10 mouse cellular contexts compared by ENCODE assay signal in the genomic region with DNA sequence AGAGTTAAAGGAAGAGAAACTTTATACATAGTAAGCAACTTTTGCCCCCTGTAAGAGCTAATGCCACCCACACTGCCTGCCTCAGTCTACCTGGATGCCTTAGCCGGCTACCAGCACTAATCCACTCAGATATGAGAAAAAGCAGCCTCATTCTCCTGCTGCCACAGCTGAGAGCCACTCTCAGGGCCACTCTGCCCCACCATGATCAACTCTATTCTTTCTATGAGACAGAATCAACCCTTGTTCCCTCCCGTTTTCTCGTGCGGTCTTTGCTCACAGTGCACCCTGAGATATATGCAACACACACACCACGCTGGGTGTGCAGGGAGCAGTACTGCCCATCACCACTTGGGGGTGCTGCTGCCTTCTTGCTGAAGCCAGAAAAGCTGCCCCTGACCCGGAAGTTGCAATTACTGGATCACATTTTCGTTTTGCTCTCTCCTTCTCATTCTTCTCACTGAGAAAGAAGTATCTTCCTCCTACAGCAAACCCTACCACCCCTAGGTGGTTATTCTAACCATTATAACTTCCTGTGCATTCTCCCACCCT. TPM values are rescaled to one million over a fixed set of nuclear protein-coding genes. Genes with fewer than 3 reads are reported as not detected.
A peak's percentile ranks its signal among the peaks of the same experiment; 100 is the strongest.
DNase-seq lines count a peak whose midpoint lies in the region; ATAC-seq and TF ChIP-seq lines count a peak whose summit lies in the region.
"Had no signal": no experiment of that assay in that cellular context is flagged by ENCODE, and none has a peak within 500 bp of the region (broad histone marks: within the 10 kb centered on the region; RNA-seq: fewer than 3 reads in every experiment).

No protein-coding gene starts in this region.

- H3K9me3 ChIP-seq in hindbrain, postnatal 0 days (ENCODE audit: low read length): no peaks in the 10 kb centered on the region
- no peaks in the 10 kb centered on the region for H3K9me3 ChIP-seq in hindbrain, embryonic 16.5 days (ENCODE audit: control insufficient read depth, low read length)
- no peaks in the 10 kb centered on the region for H3K9me3 ChIP-seq in limb, embryonic 11.5 days (ENCODE audit: control insufficient read depth, low read length)
- H3K9me3 ChIP-seq: embryonic facial prominence, embryonic 12.5 days; limb, embryonic 15.5 days had no signal

- TF ChIP-seq CTCF in hindbrain, postnatal 0 days (IDR thresholded peaks at IDR 0.05; ENCODE audit: low read depth): peak; percentile 76

- H3K27ac ChIP-seq in hindbrain, postnatal 0 days: no peak overlapping the region
- no peak overlapping the region for H3K27ac ChIP-seq in hindbrain, embryonic 16.5 days (ENCODE audit: low read depth, low read length)
- H3K27ac ChIP-seq in limb, embryonic 11.5 days (replicated peaks; ENCODE audit: low read depth, low read length): no peak overlapping the region
- H3K27ac ChIP-seq: embryonic facial prominence, embryonic 12.5 days; limb, embryonic 15.5 days had no signal

- H3K4me3 ChIP-seq in hindbrain, postnatal 0 days (ENCODE audit: low read length): no peak overlapping the region
- H3K4me3 ChIP-seq in hindbrain, embryonic 16.5 days (ENCODE audit: low read length): no peak overlapping the region
- H3K4me3 ChIP-seq in limb, embryonic 11.5 days (ENCODE audit: low read depth, low read length): no peak overlapping the region
- H3K4me3 ChIP-seq: embryonic facial prominence, embryonic 12.5 days; limb, embryonic 15.5 days had no signal

- H3K9ac ChIP-seq in hindbrain, postnatal 0 days (replicated peaks; ENCODE audit: low read length): no peak overlapping the region
- H3K9ac ChIP-seq in hindbrain, embryonic 16.5 days (ENCODE audit: low read depth, low read length): no peak overlapping the region
- H3K9ac ChIP-seq in limb, embryonic 11.5 days (ENCODE audit: low read length): no peak overlapping the region
- H3K9ac ChIP-seq: embryonic facial prominence, embryonic 12.5 days; limb, embryonic 15.5 days had no signal

- H3K4me1 ChIP-seq in hindbrain, postnatal 0 days (ENCODE audit: insufficient read depth, low read length): 0 out of 2 replicates have a peak, but pooled peaks cover 5% of the 10 kb centered on the region
- H3K4me1 ChIP-seq in hindbrain, embryonic 16.5 days (ENCODE audit: control insufficient read depth, insufficient read depth, low read depth, low read length): no peaks in the 10 kb centered on the region
- no peaks in the 10 kb centered on the region for H3K4me1 ChIP-seq in limb, embryonic 11.5 days (ENCODE audit: control insufficient read depth, insufficient read depth, low read length)

- intact Hi-C loops in heart, postnatal 10 days (cut with DNase I): no loop called here

- peak; percentile 54 for DNase-seq in hindbrain, postnatal 0 days (ENCODE audit: low spot score)
- peak; percentile 78 for DNase-seq in T-cell, adult 2 months (ENCODE audit: low spot score)
- DNase-seq in cerebellum, postnatal 4 days (ENCODE audit: low spot score in 2 of 2): peak; percentile 39 to 72
- DNase-seq in heart, postnatal 10 days: peak; percentile 41 to 69
- peak; percentile 76 for DNase-seq in limb, embryonic 11.5 days (ENCODE audit: low spot score)
- peak; percentile 68 to 77 for DNase-seq in natural killer cell, adult 2 months (ENCODE audit: low spot score in 2 of 2)
- DNase-seq in thymus, postnatal 10 days (ENCODE audit: low spot score in 2 of 2): peak; percentile 77 to 91

- no peaks in the 10 kb centered on the region for H3K36me3 ChIP-seq in hindbrain, postnatal 0 days (ENCODE audit: insufficient read depth, low read length)
- no peaks in the 10 kb centered on the region for H3K36me3 ChIP-seq in hindbrain, embryonic 16.5 days (ENCODE audit: control insufficient read depth, insufficient read depth, low read length)
- H3K36me3 ChIP-seq in limb, embryonic 11.5 days (ENCODE audit: control insufficient read depth, insufficient read depth, low read length): no peaks in the 10 kb centered on the region
- H3K36me3 ChIP-seq: embryonic facial prominence, embryonic 12.5 days; limb, embryonic 15.5 days had no signal

- WGBS in hindbrain, postnatal 0 days: 41% methylated on average over 7 of the region's 7 CpGs
- whole genome bisulfite sequencing in hindbrain, embryonic 16.5 days: 44% methylated on average over 7 of the region's 7 CpGs
- WGBS in limb, embryonic 11.5 days: 42% methylated on average over 7 of the region's 7 CpGs

- no peak overlapping the region for H3K4me2 ChIP-seq in hindbrain, postnatal 0 days (ENCODE audit: low read depth, low read length)
- H3K4me2 ChIP-seq in hindbrain, embryonic 16.5 days (ENCODE audit: low read length): no peak overlapping the region
- no peak overlapping the region for H3K4me2 ChIP-seq in limb, embryonic 11.5 days (ENCODE audit: low read depth, severe bottlenecking)
- H3K4me2 ChIP-seq: embryonic facial prominence, embryonic 12.5 days; limb, embryonic 15.5 days had no signal

- no peaks in the 10 kb centered on the region for H3K27me3 ChIP-seq in hindbrain, postnatal 0 days (ENCODE audit: insufficient read depth, low read length)
- no peaks in the 10 kb centered on the region for H3K27me3 ChIP-seq in hindbrain, embryonic 16.5 days (replicated peaks; ENCODE audit: control insufficient read depth, insufficient read depth, low read length)
- no peaks in the 10 kb centered on the region for H3K27me3 ChIP-seq in limb, embryonic 11.5 days (ENCODE audit: control insufficient read depth, insufficient read depth, low read length)
- H3K27me3 ChIP-seq: embryonic facial prominence, embryonic 12.5 days; limb, embryonic 15.5 days had no signal

- ATAC-seq in hindbrain, postnatal 0 days: no peak
- ATAC-seq in hindbrain, embryonic 16.5 days: no peak
- ATAC-seq in limb, embryonic 11.5 days (ENCODE audit: insufficient number of reproducible peaks, low FRiP score, low TSS enrichment, low read depth): no peak

RNA-seq across cellular contexts. Expression of a gene that starts 8.2 kb away (rescaled TPM):
- total RNA-seq in hindbrain, postnatal 0 days (2014; rRNA removed): 4.6 and 5.8 TPM in 2 replicates
- 15.3 and 18.0 TPM in 2 replicates for polyA plus RNA-seq in hindbrain, postnatal 0 days (2015; fragmentation: Nextera tagmentation; extraction: Ambion mirVana)
- 7.7 and 8.6 TPM in 2 replicates for polyA plus RNA-seq in hindbrain, embryonic 16.5 days (2015; fragmentation: Nextera tagmentation; extraction: Ambion mirVana)
- 1 to 10 TPM; 3.0 to 3.1 TPM for total RNA-seq in heart, postnatal 10 days (2021)
- polyA plus RNA-seq in limb, embryonic 11.5 days (2014; fragmentation: Nextera tagmentation; extraction: Ambion mirVana): 4.7 and 5.6 TPM in 2 replicates
